Mouse (Mus musculus) fat pad, adult 2 months (tissue): Measurements from ENCODE around the gene Nfrkb.

Experiments
- DNase-seq: peaks from one replicate; pipeline ENCODE4 v3.0.0-alpha.2; 2011; ENCODE audit warnings: low read depth, low spot score; ENCODE audit errors: extremely low read depth

Nfrkb gene

GRCm38 (mm10) chr9:31422143-31422542 lies 36.2 kb downstream of the Nfrkb start:
- DNase-seq, result no peak

GRCm38 (mm10) chr9:31428971-31429370 lies 43.0 kb downstream of the Nfrkb start:
- DNase-seq, result no peak

GRCm38 (mm10) chr9:31430011-31430410 lies 44.0 kb downstream of the Nfrkb start:
- DNase-seq, result no peak

- no peak for DNase-seq
Observed at GRCm38 (mm10) chr9:31431751-31432150, 45.8 kb downstream of the Nfrkb start.

- peak; percentile 30 for DNase-seq
Observed at GRCm38 (mm10) chr9:31432336-31432975, 46.5 kb downstream of the Nfrkb start.

- DNase-seq, result no peak
Observed at GRCm38 (mm10) chr9:31433431-31433830, 47.4 kb downstream of the Nfrkb start.

- no peak for DNase-seq
Observed at GRCm38 (mm10) chr9:31435415-31435814, 49.4 kb downstream of the Nfrkb start.

- no peak for DNase-seq
Observed at GRCm38 (mm10) chr9:31437861-31438260, 51.9 kb downstream of the Nfrkb start.

GRCm38 (mm10) chr9:31438834-31439233 lies 52.8 kb downstream of the Nfrkb start:
- no peak for DNase-seq

- no peak for DNase-seq
Observed at GRCm38 (mm10) chr9:31439341-31439740, 53.3 kb downstream of the Nfrkb start.

GRCm38 (mm10) chr9:31440366-31440765 lies 54.4 kb downstream of the Nfrkb start:
- no peak for DNase-seq

- DNase-seq, result no peak
Observed at GRCm38 (mm10) chr9:31441487-31441886, 55.5 kb downstream of the Nfrkb start.

GRCm38 (mm10) chr9:31444236-31444635 lies 58.2 kb downstream of the Nfrkb start:
- no peak for DNase-seq

GRCm38 (mm10) chr9:31449145-31449772 lies 63.3 kb downstream of the Nfrkb start:
- DNase-seq, result no peak

GRCm38 (mm10) chr9:31452166-31452565 lies 66.2 kb downstream of the Nfrkb start:
- DNase-seq, result no peak

- no peak for DNase-seq
Observed at GRCm38 (mm10) chr9:31454356-31454755, 68.4 kb downstream of the Nfrkb start.

- no peak for DNase-seq
Observed at GRCm38 (mm10) chr9:31463190-31463589, 77.2 kb downstream of the Nfrkb start.

GRCm38 (mm10) chr9:31463692-31464474 lies 77.9 kb downstream of the Nfrkb start, which contains the start of gene Tmem45b:
Gene Tmem45b, minus strand, starts transcription at chr9:31464462.
- no peak for DNase-seq
